Mouse (Mus musculus): ENCODE results near the gene Disc1. TPM values are rescaled to one million over a fixed set of nuclear protein-coding genes. Genes with fewer than 3 reads are reported as not detected.

Disc1 gene
- polyA plus RNA-seq, 1 experiment from 2014 or later, result 0.97 TPM

DNA sequence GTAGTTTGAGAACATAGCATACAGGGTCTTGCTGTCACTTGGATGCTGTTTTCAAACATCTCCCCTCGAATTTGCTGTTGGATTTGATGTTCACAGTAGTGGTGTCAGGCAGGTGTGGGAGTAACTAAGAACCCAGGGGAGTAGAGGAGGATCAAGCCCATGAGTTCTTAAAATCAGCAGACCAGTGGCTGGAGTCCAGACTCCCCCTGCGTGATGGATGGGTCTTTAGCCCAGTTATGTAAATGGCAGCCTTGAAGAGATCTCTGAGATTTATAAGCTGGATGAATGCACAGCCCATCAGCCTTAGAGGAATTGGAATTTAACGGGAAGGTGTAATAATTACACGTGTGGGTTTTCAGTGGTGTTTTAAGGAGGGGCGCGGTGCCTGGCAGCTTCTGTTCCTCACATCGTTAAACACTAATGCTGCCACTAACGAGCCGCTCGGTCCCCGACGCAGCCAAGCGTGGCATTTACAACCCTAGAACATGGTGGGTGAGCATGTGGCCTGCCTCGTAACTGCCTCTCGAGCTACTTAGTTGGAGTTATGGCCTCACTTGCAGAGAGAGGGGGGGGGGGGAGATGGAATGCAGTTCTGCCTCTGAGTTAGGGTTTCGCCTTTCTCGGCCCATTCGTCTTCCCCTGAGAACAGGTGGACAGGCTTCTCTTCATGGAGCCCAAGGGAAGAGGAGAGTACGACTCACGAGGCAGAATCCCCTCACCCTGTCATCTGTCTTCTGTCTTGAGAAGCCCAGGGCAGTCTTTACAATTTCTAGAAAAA, 103.1 kb downstream of the Disc1 start:
- no peak for TF ChIP-seq EP300 (IDR thresholded peaks at IDR 0.05)
- no peak for TF ChIP-seq CTCF (IDR thresholded peaks at IDR 0.05)
- H3K4me3 ChIP-seq (ENCODE audit: low read depth, low read length), result no peak overlapping the region
- 71% methylated on average over 20 of the region's 20 CpGs for WGBS
- no peaks in the 10 kb centered on the region for H3K4me1 ChIP-seq (ENCODE audit: insufficient read depth, low read depth, low read length)
- no peak overlapping the region for H3K4me2 ChIP-seq (replicated peaks; ENCODE audit: low read depth, low read length)
- DNase-seq (ENCODE audit: low spot score), result no peak
- H3K27me3 ChIP-seq (replicated peaks; ENCODE audit: insufficient read depth, low read length), result no peaks in the 10 kb centered on the region
- H3K36me3 ChIP-seq (ENCODE audit: insufficient read depth, low read length), result no peaks in the 10 kb centered on the region
- no peak overlapping the region for H3K9ac ChIP-seq (replicated peaks; ENCODE audit: low read depth)
- no peaks in the 10 kb centered on the region for H3K9me3 ChIP-seq (ENCODE audit: low read length)
- ATAC-seq, result no peak
- no peak overlapping the region for H3K27ac ChIP-seq (ENCODE audit: low read length)

DNA sequence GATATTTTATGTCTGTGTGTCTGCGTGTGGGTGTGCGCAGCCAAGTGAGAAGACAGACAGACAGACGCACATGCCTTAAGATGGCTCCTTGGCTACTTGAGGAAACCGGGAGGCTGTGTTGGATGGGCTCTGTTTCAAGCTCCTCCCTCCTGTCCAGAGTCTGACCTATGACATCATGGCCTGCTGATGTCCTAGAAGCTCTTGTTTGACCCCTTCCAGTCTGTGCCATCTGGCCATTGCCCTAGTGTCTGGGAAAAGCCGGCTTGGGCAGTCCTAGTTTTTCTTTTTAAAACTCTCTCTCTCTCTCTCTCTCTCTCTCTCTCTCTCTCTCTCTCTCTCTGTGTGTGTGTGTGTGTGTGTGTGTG, 103.6 kb downstream of the Disc1 start:
- Histone ChIP-seq H3K4me1 (ENCODE audit: insufficient read depth, low read depth, low read length) (no peaks in the 10 kb centered on the region), H3K9me3 (ENCODE audit: low read length) (no peaks in the 10 kb centered on the region), H3K27ac (ENCODE audit: low read length) (no peak overlapping the region), H3K4me3 (ENCODE audit: low read depth, low read length) (no peak overlapping the region), H3K27me3 (replicated peaks; ENCODE audit: insufficient read depth, low read length) (no peaks in the 10 kb centered on the region), H3K9ac (replicated peaks; ENCODE audit: low read depth) (no peak overlapping the region), H3K36me3 (ENCODE audit: insufficient read depth, low read length) (no peaks in the 10 kb centered on the region), H3K4me2 (replicated peaks; ENCODE audit: low read depth, low read length) (no peak overlapping the region)
- ATAC-seq, result no peak
- no peak for DNase-seq (ENCODE audit: low spot score)
- WGBS, result 65% methylated on average over 5 of the region's 5 CpGs
- TF ChIP-seq EP300 (IDR thresholded peaks at IDR 0.05) (no peak), CTCF (IDR thresholded peaks at IDR 0.05) (no peak)

DNA sequence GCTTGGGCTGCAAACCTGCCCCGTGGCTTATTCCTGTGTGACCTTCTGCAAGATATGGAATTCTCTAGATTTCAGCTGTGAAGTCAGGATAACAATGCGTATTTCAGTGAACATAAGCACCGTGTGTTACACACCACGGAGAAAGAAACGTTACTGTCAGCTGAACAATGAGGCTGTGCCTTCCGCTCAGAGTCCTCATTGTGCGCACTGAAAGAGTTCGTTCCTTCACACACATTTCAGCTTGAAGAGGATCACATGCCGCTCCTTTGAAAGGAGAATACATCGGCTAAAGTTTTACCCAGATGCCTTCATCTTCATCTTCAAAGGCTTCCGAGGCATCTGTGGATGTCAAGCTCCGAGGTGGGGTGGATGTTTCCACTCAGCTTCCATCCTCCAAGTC, 105.4 kb downstream of the Disc1 start:
- TF ChIP-seq EP300 (IDR thresholded peaks at IDR 0.05) (no peak), CTCF (IDR thresholded peaks at IDR 0.05) (no peak)
- H3K9me3 ChIP-seq (ENCODE audit: low read length), result no peaks in the 10 kb centered on the region
- no peaks in the 10 kb centered on the region for H3K27me3 ChIP-seq (replicated peaks; ENCODE audit: insufficient read depth, low read length)
- DNase-seq (ENCODE audit: low spot score) (no peak), ATAC-seq (no peak)
- H3K4me2 ChIP-seq (replicated peaks; ENCODE audit: low read depth, low read length), result no peak overlapping the region
- H3K36me3 ChIP-seq (ENCODE audit: insufficient read depth, low read length), result no peaks in the 10 kb centered on the region
- H3K9ac ChIP-seq (replicated peaks; ENCODE audit: low read depth), result no peak overlapping the region
- WGBS, result 75% methylated on average over 12 of the region's 12 CpGs
- no peaks in the 10 kb centered on the region for H3K4me1 ChIP-seq (ENCODE audit: insufficient read depth, low read depth, low read length)
- H3K4me3 ChIP-seq (ENCODE audit: low read depth, low read length), result no peak overlapping the region
- H3K27ac ChIP-seq (ENCODE audit: low read length), result no peak overlapping the region

DNA sequence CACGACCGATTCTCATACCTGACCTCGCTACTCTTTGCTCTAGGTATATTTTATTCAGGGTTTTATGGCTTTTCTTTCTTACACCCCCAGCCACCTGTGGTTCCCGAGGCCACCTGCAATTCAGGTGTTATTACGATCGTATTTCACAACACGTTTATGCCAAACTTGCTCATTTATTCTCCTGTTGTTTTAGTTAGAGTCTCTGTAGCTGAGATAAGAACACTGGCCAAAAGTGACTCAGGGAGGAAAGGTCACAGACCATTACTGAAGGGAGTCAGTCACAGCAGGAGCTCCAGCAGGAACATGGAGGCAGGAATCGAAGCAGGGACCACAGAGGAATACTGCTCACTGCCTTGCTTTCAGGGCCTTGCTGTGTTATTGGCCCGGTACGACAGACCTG, 109.5 kb downstream of the Disc1 start:
- no peak overlapping the region for H3K27ac ChIP-seq (ENCODE audit: low read length)
- H3K36me3 ChIP-seq (ENCODE audit: insufficient read depth, low read length), result no peaks in the 10 kb centered on the region
- ATAC-seq, result no peak
- 81% methylated on average over 10 of the region's 10 CpGs for WGBS
- TF ChIP-seq EP300 (IDR thresholded peaks at IDR 0.05), result no peak
- TF ChIP-seq CTCF (IDR thresholded peaks at IDR 0.05), result no peak
- H3K9ac ChIP-seq (replicated peaks; ENCODE audit: low read depth), result no peak overlapping the region
- H3K27me3 ChIP-seq (replicated peaks; ENCODE audit: insufficient read depth, low read length), result no peaks in the 10 kb centered on the region
- DNase-seq (ENCODE audit: low spot score), result no peak
- H3K4me1 ChIP-seq (ENCODE audit: insufficient read depth, low read depth, low read length), result no peaks in the 10 kb centered on the region
- no peak overlapping the region for H3K4me3 ChIP-seq (ENCODE audit: low read depth, low read length)
- H3K9me3 ChIP-seq (ENCODE audit: low read length), result no peaks in the 10 kb centered on the region
- no peak overlapping the region for H3K4me2 ChIP-seq (replicated peaks; ENCODE audit: low read depth, low read length)

DNA sequence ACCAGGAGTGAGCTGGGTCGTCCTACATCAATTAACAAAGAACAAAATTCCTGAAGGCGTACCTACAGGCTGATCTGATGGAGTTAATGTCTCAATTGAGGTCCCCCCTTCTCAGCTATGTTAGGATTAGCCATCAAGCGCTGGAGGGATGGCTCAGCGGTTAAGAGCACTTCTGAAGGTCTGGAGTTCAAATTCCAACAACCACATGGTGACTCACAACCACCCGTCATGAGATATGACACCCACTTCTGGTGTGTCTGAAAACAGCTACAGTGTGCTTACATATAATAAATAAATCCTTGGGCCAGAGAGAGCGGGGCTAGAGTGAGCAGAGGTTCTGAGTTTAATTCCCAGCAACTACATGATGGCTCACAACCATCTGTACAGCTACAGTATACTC, 109.9 kb downstream of the Disc1 start:
- no peak for DNase-seq (ENCODE audit: low spot score)
- WGBS, result 72% methylated on average over 6 of the region's 6 CpGs

DNA sequence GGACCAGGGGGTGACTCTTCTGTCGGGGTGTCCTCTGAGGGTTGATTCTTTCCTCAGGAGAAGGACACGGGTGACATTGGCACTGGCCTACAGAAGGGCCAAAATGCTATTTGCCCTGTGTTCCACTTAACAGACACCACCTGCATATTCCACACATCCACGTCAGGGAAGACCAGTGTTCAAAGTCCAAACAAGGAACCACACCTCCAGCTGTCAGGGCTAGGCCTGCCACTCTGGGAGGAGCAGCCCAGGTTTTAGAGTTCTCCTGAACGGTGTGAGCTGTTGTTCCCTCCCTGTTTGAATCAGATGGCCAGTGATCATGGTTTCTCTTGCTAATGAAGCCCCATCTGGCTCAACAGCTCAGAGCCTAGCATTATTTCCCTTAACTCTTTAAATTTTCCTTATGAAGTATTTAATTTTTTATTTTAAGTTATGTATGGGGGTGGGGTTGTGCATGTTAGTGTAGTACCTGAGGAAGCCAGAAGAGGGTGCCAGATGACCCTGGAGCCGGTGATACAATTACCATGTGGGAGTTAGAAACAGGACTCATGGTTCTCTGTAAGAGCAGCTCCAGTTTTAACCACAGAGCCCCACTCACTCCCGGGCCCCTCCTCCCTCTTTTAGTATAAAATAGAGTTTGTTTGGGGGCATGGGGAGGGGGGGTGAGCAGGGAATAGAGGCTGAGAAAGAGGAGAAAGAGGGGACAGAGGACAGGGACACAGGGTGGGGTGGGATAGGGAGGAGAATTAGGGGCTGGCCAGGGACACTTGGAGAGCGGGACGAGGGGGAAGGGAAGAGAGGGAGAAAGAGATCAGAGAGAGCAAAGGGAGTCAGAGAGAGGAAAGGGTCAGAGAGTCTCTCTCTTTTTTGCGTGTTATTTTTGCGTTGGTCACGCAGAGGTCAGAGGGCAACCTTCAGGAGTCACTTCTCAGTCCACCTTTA, 111.8 kb downstream of the Disc1 start:
- no peak overlapping the region for H3K4me3 ChIP-seq (ENCODE audit: low read depth, low read length)
- ATAC-seq, result no peak
- H3K9me3 ChIP-seq (ENCODE audit: low read length), result no peaks in the 10 kb centered on the region
- no peaks in the 10 kb centered on the region for H3K4me1 ChIP-seq (ENCODE audit: insufficient read depth, low read depth, low read length)
- peak; percentile 74 for DNase-seq (ENCODE audit: low spot score)
- no peak overlapping the region for H3K9ac ChIP-seq (replicated peaks; ENCODE audit: low read depth)
- H3K27ac ChIP-seq (ENCODE audit: low read length), result no peak overlapping the region
- no peaks in the 10 kb centered on the region for H3K36me3 ChIP-seq (ENCODE audit: insufficient read depth, low read length)
- WGBS, result 68% methylated on average over 11 of the region's 11 CpGs
- TF ChIP-seq EP300 (IDR thresholded peaks at IDR 0.05) (no peak), CTCF (IDR thresholded peaks at IDR 0.05) (peak; percentile 74)
- no peak overlapping the region for H3K4me2 ChIP-seq (replicated peaks; ENCODE audit: low read depth, low read length)
- no peaks in the 10 kb centered on the region for H3K27me3 ChIP-seq (replicated peaks; ENCODE audit: insufficient read depth, low read length)

More for the DNA sequence above, 109.9 kb downstream of the Disc1 start:
- no peaks in the 10 kb centered on the region for H3K9me3 ChIP-seq (ENCODE audit: low read length)
- H3K4me2 ChIP-seq (replicated peaks; ENCODE audit: low read depth, low read length), result no peak overlapping the region
- no peaks in the 10 kb centered on the region for H3K27me3 ChIP-seq (replicated peaks; ENCODE audit: insufficient read depth, low read length)
- H3K9ac ChIP-seq (replicated peaks; ENCODE audit: low read depth), result no peak overlapping the region
- no peak for ATAC-seq
- no peak overlapping the region for H3K4me3 ChIP-seq (ENCODE audit: low read depth, low read length)
- H3K27ac ChIP-seq (ENCODE audit: low read length), result no peak overlapping the region
- no peaks in the 10 kb centered on the region for H3K36me3 ChIP-seq (ENCODE audit: insufficient read depth, low read length)
- no peaks in the 10 kb centered on the region for H3K4me1 ChIP-seq (ENCODE audit: insufficient read depth, low read depth, low read length)
- no peak for TF ChIP-seq EP300 (IDR thresholded peaks at IDR 0.05)
- no peak for TF ChIP-seq CTCF (IDR thresholded peaks at IDR 0.05)
